Mouse (Mus musculus) spleen, adult 2 months (tissue): ENCODE measurements around the gene Tmc7.

ENCODE experiments used
- CTCF ChIP-seq: fragments of 200-500 bp; IDR thresholded peaks from 2 replicates; pipeline ENCODE4 v1.5.1; 2011; ENCODE audit warnings: mild to moderate bottlenecking, inconsistent platforms; ENCODE audit not compliant: insufficient read depth, insufficient read length, insufficient replicate concordance; ENCODE audit errors: extremely low read depth
- POLR2A ChIP-seq: fragments of 200-500 bp; IDR thresholded peaks from 2 replicates; pipeline ENCODE4 v1.6.1; 2011; ENCODE audit warnings: low read depth, low read length, inconsistent platforms

GRCm38 (mm10) chr7:118578269-118578668 is 6.3 kb downstream of the Tmc7 start:
- TF ChIP-seq CTCF (no peak), POLR2A (no peak)
